Mouse (Mus musculus): Measurements from ENCODE around the gene 2300009A05Rik. TPM values are rescaled to one million over a fixed set of nuclear protein-coding genes. Genes with fewer than 3 reads are reported as not detected.

Gene 2300009A05Rik
- polyA plus RNA-seq (2015; fragmentation: Nextera tagmentation; extraction: Ambion mirVana), result 61.6 and 73.3 TPM in 2 replicates

DNA sequence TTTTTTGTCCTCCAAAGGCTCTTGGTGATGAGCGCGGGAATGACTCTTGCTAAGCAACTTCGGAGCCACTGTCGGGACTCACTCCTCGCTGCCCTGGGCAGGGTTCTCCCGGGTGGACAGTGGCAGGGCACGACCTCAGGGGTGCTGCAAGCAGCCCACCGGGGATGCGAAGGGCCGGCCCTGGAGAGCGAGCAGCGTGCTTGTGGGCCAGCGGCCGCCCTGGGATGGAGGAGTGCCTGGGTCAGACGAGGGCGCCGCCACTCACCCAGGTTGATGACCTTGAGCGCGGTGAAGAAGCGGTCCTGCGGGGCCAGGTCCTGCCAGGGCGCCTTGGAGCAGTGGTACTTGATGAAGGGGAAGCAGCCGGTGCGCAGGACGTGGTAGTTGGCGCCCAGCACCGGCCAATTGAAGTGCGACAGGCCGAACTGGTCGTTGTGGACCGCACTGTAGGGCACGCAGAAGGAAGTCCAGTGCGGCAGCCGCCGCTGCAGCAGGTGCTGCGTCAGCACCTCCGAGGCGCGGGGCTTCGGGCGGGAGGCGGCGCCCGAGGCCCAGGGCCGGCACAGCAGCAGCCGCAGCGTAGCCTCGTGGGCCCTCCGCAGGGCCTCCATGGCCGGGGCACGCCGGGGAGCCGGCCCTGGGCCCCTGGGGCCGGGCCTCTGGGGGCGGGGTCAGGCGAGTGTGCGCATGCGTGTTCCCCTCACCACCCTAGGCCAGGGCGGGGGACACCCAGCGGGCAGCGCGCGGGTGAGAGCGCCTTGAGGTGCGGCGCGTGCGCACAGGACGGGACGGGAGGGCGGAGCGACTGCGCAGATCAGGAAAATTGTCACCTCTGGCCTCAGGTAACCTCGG is at the start of gene 2300009A05Rik:
2300009A05Rik (minus strand) TSS at position 636 of the 852 bp plus-strand sequence.
- no peaks in the 10 kb centered on the region for H3K36me3 ChIP-seq
- H3K4me1 ChIP-seq, result peaks cover 22% of the 10 kb centered on the region
- ATAC-seq (ENCODE audit: extremely low read depth, insufficient number of reproducible peaks, low FRiP score, low TSS enrichment), result peak; percentile 99
- H3K4me3 ChIP-seq, result peak within 1 kb of the TSS; percentile 76
- no peaks in the 10 kb centered on the region for H3K9me3 ChIP-seq
- peak within 1 kb of the TSS; percentile 73 for H3K4me2 ChIP-seq
- H3K27ac ChIP-seq (replicated peaks), result peak within 1 kb of the TSS; percentile 97
- under 1% methylated on average over 70 of the region's 74 CpGs for WGBS
- peak within 1 kb of the TSS; percentile 90 for H3K9ac ChIP-seq
- H3K27me3 ChIP-seq (replicated peaks), result no peaks in the 10 kb centered on the region

GRCm38 (mm10) chr9:63443695-63444094 is 44.6 kb upstream of the 2300009A05Rik start:
- Histone ChIP-seq H3K9me3 (no peaks in the 10 kb centered on the region), H3K4me3 (peak overlapping the region; percentile 30), H3K4me1 (peaks cover 8% of the 10 kb centered on the region), H3K27me3 (replicated peaks) (no peaks in the 10 kb centered on the region), H3K36me3 (no peaks in the 10 kb centered on the region), H3K9ac (no peak overlapping the region), H3K4me2 (peak overlapping the region; percentile 62), H3K27ac (replicated peaks) (no peak overlapping the region)
- WGBS, result 31% methylated on average over 6 of the region's 6 CpGs
- no peak for ATAC-seq (ENCODE audit: extremely low read depth, insufficient number of reproducible peaks, low FRiP score, low TSS enrichment)

DNA sequence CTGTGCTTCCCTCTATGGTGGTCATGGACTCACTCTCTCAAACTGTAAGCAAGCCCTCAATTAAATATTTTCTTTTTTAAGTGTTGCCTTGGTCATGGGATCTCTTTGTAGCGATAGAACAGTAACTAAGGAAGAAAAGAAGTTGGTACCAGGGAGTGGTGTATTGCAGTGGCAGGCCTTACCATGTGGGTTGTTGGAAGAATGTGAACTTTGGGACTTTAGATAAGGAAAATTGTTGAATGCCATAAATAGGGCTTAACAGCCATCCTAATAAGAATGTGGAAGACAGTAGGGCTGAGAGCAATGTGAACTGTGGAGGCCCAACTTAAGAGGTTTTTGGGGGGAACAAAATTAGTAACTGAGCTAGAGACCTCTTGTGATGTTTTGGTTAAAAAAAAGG is 31.6 kb upstream of the 2300009A05Rik start:
- no peaks in the 10 kb centered on the region for H3K4me1 ChIP-seq
- H3K27me3 ChIP-seq (replicated peaks), result no peaks in the 10 kb centered on the region
- WGBS, result 72% methylated on average over 1 of the region's 1 CpGs
- H3K36me3 ChIP-seq, result no peaks in the 10 kb centered on the region
- ATAC-seq (ENCODE audit: extremely low read depth, insufficient number of reproducible peaks, low FRiP score, low TSS enrichment), result no peak
- H3K9ac ChIP-seq, result no peak overlapping the region
- H3K4me2 ChIP-seq, result no peak overlapping the region
- no peak overlapping the region for H3K4me3 ChIP-seq
- H3K27ac ChIP-seq (replicated peaks), result no peak overlapping the region
- H3K9me3 ChIP-seq, result no peaks in the 10 kb centered on the region

DNA sequence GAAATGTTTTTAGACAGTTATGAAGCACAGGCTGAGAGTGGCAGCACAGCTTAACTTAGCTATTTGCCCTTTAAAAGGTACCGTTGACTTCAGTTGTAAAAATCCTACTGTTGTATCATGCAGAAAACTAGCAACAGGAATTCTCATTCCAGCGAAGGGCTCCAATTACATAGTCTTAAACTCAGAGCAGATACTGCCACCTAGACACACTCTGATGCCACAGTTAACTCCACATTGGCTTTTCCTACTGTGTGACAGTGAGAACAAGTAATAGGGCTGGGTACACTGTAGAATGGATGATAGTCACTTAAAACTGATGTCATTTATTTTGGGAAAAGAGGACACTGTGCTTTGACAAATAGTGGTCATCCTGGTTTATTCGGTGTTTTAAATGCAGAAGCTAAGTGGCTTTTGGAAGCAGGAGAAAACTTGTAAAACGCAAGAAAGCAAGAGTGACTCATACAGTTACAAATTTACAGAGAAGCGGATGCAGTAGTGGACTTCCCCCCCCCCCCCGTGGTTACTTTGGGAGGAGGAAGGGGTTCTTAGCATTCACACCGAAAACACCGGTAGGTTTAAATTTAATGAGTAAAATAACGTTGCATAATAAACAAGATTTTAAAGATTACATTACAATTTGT is 22.2 kb upstream of the 2300009A05Rik start:
- H3K4me1 ChIP-seq, result no peaks in the 10 kb centered on the region
- 57% methylated on average over 9 of the region's 9 CpGs for WGBS
- ATAC-seq (ENCODE audit: extremely low read depth, insufficient number of reproducible peaks, low FRiP score, low TSS enrichment), result no peak
- no peaks in the 10 kb centered on the region for H3K9me3 ChIP-seq
- H3K9ac ChIP-seq, result no peak overlapping the region
- no peaks in the 10 kb centered on the region for H3K36me3 ChIP-seq
- H3K27me3 ChIP-seq (replicated peaks), result no peaks in the 10 kb centered on the region
- no peak overlapping the region for H3K4me3 ChIP-seq
- H3K4me2 ChIP-seq, result no peak overlapping the region
- H3K27ac ChIP-seq (replicated peaks), result no peak overlapping the region

GRCm38 (mm10) chr9:63420396-63420795 is 21.4 kb upstream of the 2300009A05Rik start:
- no peak for ATAC-seq (ENCODE audit: extremely low read depth, insufficient number of reproducible peaks, low FRiP score, low TSS enrichment)
- Histone ChIP-seq H3K4me2 (no peak overlapping the region), H3K27ac (replicated peaks) (no peak overlapping the region), H3K36me3 (no peaks in the 10 kb centered on the region), H3K4me3 (no peak overlapping the region), H3K9ac (no peak overlapping the region), H3K4me1 (no peaks in the 10 kb centered on the region), H3K27me3 (replicated peaks) (no peaks in the 10 kb centered on the region), H3K9me3 (no peaks in the 10 kb centered on the region)
- WGBS, result 55% methylated on average over 6 of the region's 6 CpGs

- Histone ChIP-seq H3K27ac (replicated peaks) (no peak overlapping the region), H3K27me3 (replicated peaks) (no peaks in the 10 kb centered on the region), H3K36me3 (no peaks in the 10 kb centered on the region), H3K4me2 (no peak overlapping the region), H3K9me3 (no peaks in the 10 kb centered on the region), H3K4me3 (no peak overlapping the region), H3K9ac (no peak overlapping the region), H3K4me1 (peaks cover 22% of the 10 kb centered on the region)
- ATAC-seq (ENCODE audit: extremely low read depth, insufficient number of reproducible peaks, low FRiP score, low TSS enrichment), result no peak
- WGBS, result 77% methylated on average over 1 of the region's 1 CpGs
Observed at GRCm38 (mm10) chr9:63400176-63400575, 1.1 kb upstream of the 2300009A05Rik start.

- 2% methylated on average over 8 of the region's 8 CpGs for WGBS
- H3K27me3 ChIP-seq (replicated peaks), result no peaks in the 10 kb centered on the region
Observed at GRCm38 (mm10) chr9:63399463-63399815, 393 bp upstream of the 2300009A05Rik start.

DNA sequence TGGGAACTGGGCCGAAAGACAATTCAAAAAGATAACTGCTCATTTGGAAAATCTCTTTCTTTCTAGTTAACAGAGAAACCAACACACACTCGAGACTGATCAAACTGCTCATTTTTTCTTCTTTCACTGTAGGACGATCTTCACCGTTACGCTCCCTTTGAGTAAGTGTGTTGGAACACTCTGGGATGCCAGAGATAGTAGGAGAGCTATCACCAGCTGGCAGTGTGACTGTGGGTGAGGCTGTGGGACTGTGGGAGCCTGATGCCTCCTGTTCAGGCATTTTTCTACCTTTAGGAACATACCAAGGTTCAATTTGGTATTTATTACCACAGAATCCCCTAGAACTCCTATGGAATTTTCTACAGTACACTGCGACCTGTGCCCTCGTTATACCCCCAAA is 3.4 kb downstream of the 2300009A05Rik start:
- H3K9me3 ChIP-seq, result no peaks in the 10 kb centered on the region
- H3K9ac ChIP-seq, result no peak overlapping the region
- H3K36me3 ChIP-seq, result no peaks in the 10 kb centered on the region
- H3K4me2 ChIP-seq, result no peak overlapping the region
- no peaks in the 10 kb centered on the region for H3K27me3 ChIP-seq (replicated peaks)
- H3K4me3 ChIP-seq, result no peak overlapping the region
- H3K4me1 ChIP-seq, result peaks cover 22% of the 10 kb centered on the region
- no peak overlapping the region for H3K27ac ChIP-seq (replicated peaks)
- 56% methylated on average over 7 of the region's 7 CpGs for WGBS
- ATAC-seq (ENCODE audit: extremely low read depth, insufficient number of reproducible peaks, low FRiP score, low TSS enrichment), result no peak

More at GRCm38 (mm10) chr9:63399463-63399815, 393 bp upstream of the 2300009A05Rik start:
- Histone ChIP-seq H3K9ac (peak overlapping the region; percentile 90), H3K4me2 (peak overlapping the region; percentile 73), H3K4me1 (peaks cover 22% of the 10 kb centered on the region), H3K9me3 (no peaks in the 10 kb centered on the region), H3K36me3 (no peaks in the 10 kb centered on the region), H3K27ac (replicated peaks) (peak overlapping the region; percentile 97), H3K4me3 (peak overlapping the region; percentile 76)
- ATAC-seq (ENCODE audit: extremely low read depth, insufficient number of reproducible peaks, low FRiP score, low TSS enrichment), result peak; percentile 12; the same call in 1 of the 2 replicates

DNA sequence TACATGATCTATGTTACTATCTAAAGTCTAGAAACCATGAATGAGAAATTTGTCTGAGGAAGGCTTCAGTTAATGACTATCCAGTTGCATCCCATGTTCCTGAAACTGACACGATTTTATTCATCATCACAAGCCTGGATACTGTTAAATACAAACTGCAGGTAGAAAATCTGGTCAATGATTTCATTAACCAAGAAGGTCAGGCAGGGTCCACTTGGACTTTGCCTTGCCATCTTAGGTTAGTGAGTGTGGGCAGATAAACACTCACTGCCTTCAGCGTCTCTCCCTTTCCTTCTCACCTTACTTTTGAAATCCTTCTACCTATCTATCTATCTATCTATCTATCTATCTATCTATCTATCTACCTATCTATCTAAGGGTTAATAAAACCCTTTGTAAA is 7.7 kb downstream of the 2300009A05Rik start:
- no peaks in the 10 kb centered on the region for H3K9me3 ChIP-seq
- H3K4me1 ChIP-seq, result peaks cover 7% of the 10 kb centered on the region
- WGBS, result 57% methylated on average over 2 of the region's 2 CpGs
- H3K27ac ChIP-seq (replicated peaks), result no peak overlapping the region
- H3K27me3 ChIP-seq (replicated peaks), result no peaks in the 10 kb centered on the region
- H3K36me3 ChIP-seq, result no peaks in the 10 kb centered on the region
- H3K9ac ChIP-seq, result no peak overlapping the region
- no peak for ATAC-seq (ENCODE audit: extremely low read depth, insufficient number of reproducible peaks, low FRiP score, low TSS enrichment)
- no peak overlapping the region for H3K4me2 ChIP-seq
- no peak overlapping the region for H3K4me3 ChIP-seq

GRCm38 (mm10) chr9:63382761-63383160 is 16.3 kb downstream of the 2300009A05Rik start:
- H3K27me3 ChIP-seq (replicated peaks), result no peaks in the 10 kb centered on the region
- H3K4me1 ChIP-seq, result peaks cover 7% of the 10 kb centered on the region
- H3K36me3 ChIP-seq, result no peaks in the 10 kb centered on the region
- no peak for ATAC-seq (ENCODE audit: extremely low read depth, insufficient number of reproducible peaks, low FRiP score, low TSS enrichment)
- H3K9ac ChIP-seq, result no peak overlapping the region
- 84% methylated on average over 4 of the region's 4 CpGs for WGBS
- no peak overlapping the region for H3K4me3 ChIP-seq
- no peak overlapping the region for H3K4me2 ChIP-seq
- no peaks in the 10 kb centered on the region for H3K9me3 ChIP-seq
- no peak overlapping the region for H3K27ac ChIP-seq (replicated peaks)

DNA sequence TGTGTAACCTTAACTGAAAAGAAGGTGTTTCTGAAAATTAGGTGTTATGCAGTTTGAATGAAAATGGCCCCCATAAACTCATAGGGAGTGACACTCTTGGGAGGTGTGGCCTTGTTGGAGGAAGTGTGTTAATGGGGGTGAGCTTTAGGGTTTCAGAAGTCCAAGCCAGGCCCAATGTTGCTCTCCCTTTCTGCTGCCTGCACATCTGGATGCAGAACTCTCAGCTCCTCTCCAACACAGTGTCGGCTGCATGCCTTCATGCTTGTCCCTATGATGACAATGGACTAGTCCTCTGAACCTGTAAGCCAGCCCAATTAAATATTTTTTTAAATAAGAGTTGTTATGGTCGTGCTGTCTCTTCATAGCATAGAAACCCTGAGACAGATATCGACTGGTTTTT is 18.7 kb downstream of the 2300009A05Rik start:
- Histone ChIP-seq H3K4me2 (no peak overlapping the region), H3K27me3 (replicated peaks) (no peaks in the 10 kb centered on the region), H3K9me3 (no peaks in the 10 kb centered on the region), H3K9ac (no peak overlapping the region), H3K27ac (replicated peaks) (no peak overlapping the region), H3K4me1 (peaks cover 24% of the 10 kb centered on the region), H3K36me3 (0 out of 2 replicates have a peak, but pooled peaks cover 2% of the 10 kb centered on the region), H3K4me3 (no peak overlapping the region)
- WGBS, result 87% methylated on average over 3 of the region's 3 CpGs
- ATAC-seq (ENCODE audit: extremely low read depth, insufficient number of reproducible peaks, low FRiP score, low TSS enrichment), result no peak
